Mouse (Mus musculus) thymus, adult 2 months (tissue): ENCODE data around the gene Scamp3.

Experiments
- CTCF ChIP-seq: fragments of 200-500 bp; IDR thresholded peaks from 2 replicates; pipeline ENCODE4 v1.5.1; 2012; ENCODE audit warnings: mild to moderate bottlenecking, control low read depth, low read length, moderate library complexity, borderline replicate concordance; ENCODE audit not compliant: control insufficient read depth, poor library complexity, insufficient read depth; ENCODE audit errors: extremely low read depth
- POLR2A ChIP-seq: fragments of 200-500 bp; IDR thresholded peaks from 2 replicates; pipeline ENCODE4 v1.6.1; 2012; ENCODE audit warnings: mild to moderate bottlenecking, low read length, control low read depth, moderate library complexity; ENCODE audit not compliant: control insufficient read depth, poor library complexity, insufficient read depth; ENCODE audit errors: extremely low read depth

- TF ChIP-seq POLR2A = peak; percentile 33; the same call in 1 of the 2 replicates
- peak; percentile 26; the same call in 1 of the 2 replicates for TF ChIP-seq CTCF
Observed at GRCm38 (mm10) chr3:89213803-89214530, 36.7 kb downstream of the Scamp3 start.
